Comparison of ENCODE assay signal across 24 mouse cellular contexts in the genomic region with DNA sequence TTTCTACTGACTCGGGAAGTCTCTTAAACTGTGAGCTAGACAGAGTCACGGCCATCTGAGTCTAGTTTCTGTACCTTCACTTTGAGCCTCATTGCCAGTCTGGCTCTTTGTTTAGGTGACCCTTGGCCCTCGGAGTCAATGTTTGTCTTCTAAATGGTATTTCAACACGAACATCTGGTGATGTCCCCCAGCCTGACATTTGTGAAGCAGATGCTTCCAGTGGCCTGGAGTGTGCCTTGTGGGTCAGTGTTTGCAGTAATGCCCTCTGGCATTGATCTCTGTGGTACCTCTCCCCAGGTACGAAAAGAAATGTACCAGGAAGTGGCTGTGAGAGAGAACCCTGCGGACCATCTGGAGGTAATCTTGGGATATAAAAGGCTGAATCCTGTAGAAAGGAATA.
DNase-seq lines count a peak whose midpoint lies in the region; ATAC-seq and TF ChIP-seq lines count a peak whose summit lies in the region.
"Had no signal": no experiment of that assay in that cellular context is flagged by ENCODE, and none has a peak within 500 bp of the region (broad histone marks: within the 10 kb centered on the region; RNA-seq: fewer than 3 reads in every experiment).

No protein-coding gene starts in this region.

- no peaks in the 10 kb centered on the region for H3K27me3 ChIP-seq in hindbrain, embryonic 10.5 days (ENCODE audit: insufficient read depth, poor library complexity, severe bottlenecking)
- no peaks in the 10 kb centered on the region for H3K27me3 ChIP-seq in hindbrain, embryonic 14.5 days (ENCODE audit: control insufficient read depth, insufficient read depth, low read length)
- peaks cover 11% of the 10 kb centered on the region for H3K27me3 ChIP-seq in embryonic facial prominence, embryonic 10.5 days (replicated peaks; ENCODE audit: low read depth, poor library complexity, severe bottlenecking)
- H3K27me3 ChIP-seq in liver, postnatal 0 days (ENCODE audit: insufficient read depth, low read length): no peaks in the 10 kb centered on the region
- H3K27me3 ChIP-seq in forebrain, postnatal 0 days (ENCODE audit: insufficient read depth, low read length): no peaks in the 10 kb centered on the region
- H3K27me3 ChIP-seq: forebrain, embryonic 13.5 days; hindbrain, embryonic 13.5 days; limb, embryonic 15.5 days had no signal

- H3K27ac ChIP-seq in hindbrain, embryonic 10.5 days: no peak overlapping the region
- H3K27ac ChIP-seq in hindbrain, embryonic 14.5 days: no peak overlapping the region
- no peak overlapping the region for H3K27ac ChIP-seq in embryonic facial prominence, embryonic 10.5 days (replicated peaks)
- H3K27ac ChIP-seq in liver, postnatal 0 days (ENCODE audit: low read depth): peak overlapping the region; percentile 68
- no peak overlapping the region for H3K27ac ChIP-seq in forebrain, postnatal 0 days (ENCODE audit: low read depth, low read length)
- H3K27ac ChIP-seq: forebrain, embryonic 13.5 days; heart, embryonic 13.5 days; hindbrain, embryonic 13.5 days; kidney, postnatal 0 days; limb, embryonic 15.5 days had no signal

- no peak overlapping the region for H3K4me2 ChIP-seq in hindbrain, embryonic 14.5 days (replicated peaks)
- H3K4me2 ChIP-seq in liver, postnatal 0 days (ENCODE audit: low read depth, low read length): 0 out of 2 replicates have a peak overlapping the region, but pooled peaks have one; percentile 11
- no peak overlapping the region for H3K4me2 ChIP-seq in forebrain, postnatal 0 days (ENCODE audit: low read depth)
- H3K4me2 ChIP-seq: forebrain, embryonic 13.5 days; heart, embryonic 13.5 days; hindbrain, embryonic 13.5 days; limb, embryonic 15.5 days had no signal

- ATAC-seq in hindbrain, embryonic 14.5 days (ENCODE audit: low FRiP score): no peak
- ATAC-seq in liver, postnatal 0 days: peak; percentile 97
- no peak for ATAC-seq in forebrain, postnatal 0 days
- ATAC-seq: forebrain, embryonic 13.5 days; inflammation-experienced regulatory T-cells, adult 6 months; lung, postnatal 0 days had no signal

- H3K4me3 ChIP-seq in hindbrain, embryonic 10.5 days: no peak overlapping the region
- H3K4me3 ChIP-seq in hindbrain, embryonic 14.5 days (replicated peaks; ENCODE audit: low read length): no peak overlapping the region
- no peak overlapping the region for H3K4me3 ChIP-seq in embryonic facial prominence, embryonic 10.5 days
- no peak overlapping the region for H3K4me3 ChIP-seq in liver, postnatal 0 days (ENCODE audit: low read depth, low read length)
- no peak overlapping the region for H3K4me3 ChIP-seq in forebrain, postnatal 0 days (ENCODE audit: low read depth, low read length)
- H3K4me3 ChIP-seq: forebrain, embryonic 13.5 days; heart, embryonic 13.5 days; hindbrain, embryonic 13.5 days; limb, embryonic 15.5 days had no signal

- no peak overlapping the region for H3K9ac ChIP-seq in hindbrain, embryonic 14.5 days
- no peak overlapping the region for H3K9ac ChIP-seq in liver, postnatal 0 days (replicated peaks)
- H3K9ac ChIP-seq in forebrain, postnatal 0 days: no peak overlapping the region
- H3K9ac ChIP-seq: forebrain, embryonic 13.5 days; heart, embryonic 13.5 days; hindbrain, embryonic 13.5 days; limb, embryonic 15.5 days had no signal

- no peaks in the 10 kb centered on the region for H3K36me3 ChIP-seq in hindbrain, embryonic 10.5 days
- H3K36me3 ChIP-seq in hindbrain, embryonic 14.5 days (replicated peaks; ENCODE audit: control insufficient read depth, insufficient read depth): no peaks in the 10 kb centered on the region
- H3K36me3 ChIP-seq in embryonic facial prominence, embryonic 10.5 days (replicated peaks): no peaks in the 10 kb centered on the region
- H3K36me3 ChIP-seq in liver, postnatal 0 days (replicated peaks; ENCODE audit: insufficient read depth, low read length): no peaks in the 10 kb centered on the region
- no peaks in the 10 kb centered on the region for H3K36me3 ChIP-seq in forebrain, postnatal 0 days (ENCODE audit: insufficient read depth)
- H3K36me3 ChIP-seq: heart, embryonic 13.5 days; hindbrain, embryonic 13.5 days; limb, embryonic 15.5 days had no signal

- 64% methylated on average over 6 of the region's 6 CpGs for WGBS in hindbrain, embryonic 10.5 days
- WGBS in hindbrain, embryonic 14.5 days: 73% methylated on average over 6 of the region's 6 CpGs
- WGBS in embryonic facial prominence, embryonic 10.5 days: 44% methylated on average over 6 of the region's 6 CpGs
- WGBS in liver, postnatal 0 days (ENCODE audit: insufficient replicate concordance): 61% methylated on average over 6 of the region's 6 CpGs
- 90% methylated on average over 6 of the region's 6 CpGs for WGBS in forebrain, postnatal 0 days

- no peak for TF ChIP-seq EP300 in liver, postnatal 0 days (IDR thresholded peaks at IDR 0.05; ENCODE audit: low read depth)

- H3K9me3 ChIP-seq in hindbrain, embryonic 10.5 days: peaks cover 5% of the 10 kb centered on the region; the same call in 1 of the 2 replicates
- H3K9me3 ChIP-seq in hindbrain, embryonic 14.5 days (ENCODE audit: control insufficient read depth, low read length): 0 out of 2 replicates have a peak, but pooled peaks cover 5% of the 10 kb centered on the region
- H3K9me3 ChIP-seq in embryonic facial prominence, embryonic 10.5 days: peaks cover 6% of the 10 kb centered on the region; the same call in 1 of the 2 replicates
- H3K9me3 ChIP-seq in liver, postnatal 0 days (ENCODE audit: low read length): no peaks in the 10 kb centered on the region
- no peaks in the 10 kb centered on the region for H3K9me3 ChIP-seq in forebrain, postnatal 0 days (ENCODE audit: low read length)
- H3K9me3 ChIP-seq: heart, embryonic 13.5 days; limb, embryonic 15.5 days had no signal

- no peaks in the 10 kb centered on the region for H3K4me1 ChIP-seq in hindbrain, embryonic 10.5 days (replicated peaks)
- no peaks in the 10 kb centered on the region for H3K4me1 ChIP-seq in hindbrain, embryonic 14.5 days (replicated peaks; ENCODE audit: control insufficient read depth, insufficient read depth, low read length)
- H3K4me1 ChIP-seq in embryonic facial prominence, embryonic 10.5 days: peaks cover 6% of the 10 kb centered on the region; the same call in 1 of the 2 replicates
- H3K4me1 ChIP-seq in liver, postnatal 0 days (ENCODE audit: insufficient read depth): no peaks in the 10 kb centered on the region
- H3K4me1 ChIP-seq in forebrain, postnatal 0 days (ENCODE audit: insufficient read depth): no peaks in the 10 kb centered on the region
- H3K4me1 ChIP-seq: forebrain, embryonic 13.5 days; heart, embryonic 13.5 days; hindbrain, embryonic 13.5 days; limb, embryonic 15.5 days had no signal

- no peak for TF ChIP-seq CTCF in liver, postnatal 0 days (IDR thresholded peaks at IDR 0.05; ENCODE audit: low read depth)
- TF ChIP-seq CTCF in forebrain, postnatal 0 days (IDR thresholded peaks at IDR 0.05; ENCODE audit: low read depth): no peak

- peak; percentile 42 for DNase-seq in hindbrain, embryonic 10.5 days (ENCODE audit: low spot score)
- DNase-seq in hindbrain, embryonic 14.5 days (ENCODE audit: low spot score): no peak
- DNase-seq in embryo, embryonic 10 days (ENCODE audit: low spot score): peak; percentile 73
- DNase-seq in embryonic facial prominence, embryonic 10.5 days (ENCODE audit: low spot score): peak; percentile 35
- DNase-seq in liver, postnatal 0 days: peak; percentile 39
- DNase-seq in left cerebral cortex, adult 18-20 months (ENCODE audit: low spot score in 2 of 2): no peak
- no peak for DNase-seq in gastrocnemius, adult 8-10 months (ENCODE audit: low spot score in 2 of 2)
- DNase-seq in forebrain, postnatal 0 days: no peak
- DNase-seq: adrenal gland, postnatal 25 days; cerebellum, adult 9-10 months; gastrocnemius, postnatal 10 days; heart, adult 18-20 months; kidney, adult 2 months; layer of hippocampus, adult 9-11 months; left cerebral cortex, postnatal 4 days; midbrain, embryonic 14.5 days; right cerebral cortex, adult 18-20 months had no signal

Comparison
In these comparisons a context has a peak if more than half of its experiments do, and no peak if none do; other contexts are left out.
1. DNase-seq: peak in hindbrain, embryonic 10.5 days (single experiment), embryo, embryonic 10 days (single experiment), embryonic facial prominence, embryonic 10.5 days (single experiment) and liver, postnatal 0 days (single experiment); none in hindbrain, embryonic 14.5 days (single experiment), left cerebral cortex, adult 18-20 months (0 of 2), gastrocnemius, adult 8-10 months (0 of 2) and forebrain, postnatal 0 days (single experiment).